Mouse (Mus musculus) ovary, postnatal 36 days (tissue): ENCODE measurements at regions not wholly inside any gene's neighbourhood (a gene's known extent, or its start where the extent isn't known, plus 50 kb on each side); places are given as distances from the start of the nearest gene placed in this dataset.

Source experiments
- DNase-seq: peaks from one replicate; pipeline ENCODE4 v3.0.0; 2022; ENCODE audit warnings: low spot score, mixed read lengths

DNA sequence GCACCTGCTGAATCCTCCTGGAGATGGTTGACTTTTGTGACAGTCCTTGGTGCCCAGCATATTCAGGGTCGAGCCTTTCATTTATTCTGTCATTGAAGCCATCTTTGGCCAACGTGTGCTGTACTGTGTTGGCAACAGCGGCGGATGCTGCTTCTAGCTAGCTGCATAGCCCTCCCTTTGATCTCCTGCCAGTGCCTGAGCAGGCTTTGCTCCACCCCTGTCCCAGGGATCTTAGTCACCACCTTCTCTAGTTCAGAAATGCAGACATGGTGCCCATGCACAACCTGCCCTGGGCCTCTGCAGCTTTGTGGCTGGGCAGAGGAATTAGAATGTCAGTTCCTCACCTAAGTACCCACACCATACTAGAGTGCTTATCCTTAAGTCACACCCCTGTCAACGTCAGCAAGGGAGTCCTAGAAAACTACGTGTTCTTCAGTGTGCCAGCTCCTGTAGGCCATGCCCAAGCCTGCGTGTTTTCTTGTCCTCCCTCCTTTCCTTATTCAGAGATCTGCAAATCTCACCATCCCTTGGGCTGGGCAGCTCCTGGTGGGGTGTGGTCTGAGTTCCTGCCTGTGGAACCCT is 151.9 kb downstream of the Zfp706 start:
- no peak for DNase-seq

DNA sequence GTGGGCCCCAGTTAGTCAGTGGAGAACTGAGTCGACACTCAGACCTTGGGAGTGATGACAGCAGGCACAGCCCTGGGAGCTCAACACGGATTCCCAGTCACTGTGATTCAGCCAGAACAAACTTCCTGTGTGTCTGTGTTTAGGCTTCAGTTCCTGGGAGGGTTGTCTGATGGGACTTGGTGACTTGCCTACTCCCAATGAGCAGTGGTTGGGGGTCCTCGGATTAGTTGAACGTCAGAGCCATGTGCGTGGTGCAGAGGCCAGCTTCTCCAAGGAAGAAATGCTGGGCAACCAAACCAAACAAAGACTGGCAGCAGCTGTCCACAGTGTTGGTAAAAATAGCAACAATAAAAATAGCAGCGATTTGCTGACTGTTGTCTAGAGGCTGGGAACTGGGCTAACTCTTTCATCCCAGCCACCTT is 152.7 kb downstream of the Zfp706 start:
- no peak for DNase-seq

DNA sequence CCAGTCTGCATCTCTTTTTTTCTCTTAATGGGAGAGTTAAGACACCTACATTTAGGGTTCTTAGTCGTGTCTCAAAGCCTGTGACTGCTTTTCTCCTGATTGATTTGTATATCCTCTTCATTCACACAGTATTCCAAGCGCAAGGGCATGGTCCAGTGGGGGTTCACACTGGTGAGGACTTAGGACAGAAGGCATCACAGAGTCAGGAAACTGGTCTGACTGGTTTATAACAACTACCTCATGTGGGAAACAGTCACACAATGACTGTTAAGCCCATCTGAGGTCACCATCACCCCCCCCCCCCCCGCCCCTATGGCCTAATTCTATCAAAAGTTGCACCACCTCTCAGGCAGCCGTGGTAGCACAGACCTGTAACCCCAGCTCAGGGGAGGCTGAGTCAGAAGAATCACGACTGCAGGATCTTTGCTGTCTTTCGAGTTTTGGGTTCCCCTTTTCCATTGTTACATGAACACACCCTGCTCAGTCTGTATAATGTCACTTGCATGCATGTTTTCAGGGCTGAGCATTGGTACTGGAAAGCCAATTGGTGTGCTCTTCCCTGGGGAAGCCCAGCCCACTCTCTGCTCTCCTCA is 155.2 kb downstream of the Zfp706 start:
- DNase-seq: no peak

GRCm38 (mm10) chr15:36848238-36848637 is 159.3 kb downstream of the Zfp706 start:
- DNase-seq: no peak

DNA sequence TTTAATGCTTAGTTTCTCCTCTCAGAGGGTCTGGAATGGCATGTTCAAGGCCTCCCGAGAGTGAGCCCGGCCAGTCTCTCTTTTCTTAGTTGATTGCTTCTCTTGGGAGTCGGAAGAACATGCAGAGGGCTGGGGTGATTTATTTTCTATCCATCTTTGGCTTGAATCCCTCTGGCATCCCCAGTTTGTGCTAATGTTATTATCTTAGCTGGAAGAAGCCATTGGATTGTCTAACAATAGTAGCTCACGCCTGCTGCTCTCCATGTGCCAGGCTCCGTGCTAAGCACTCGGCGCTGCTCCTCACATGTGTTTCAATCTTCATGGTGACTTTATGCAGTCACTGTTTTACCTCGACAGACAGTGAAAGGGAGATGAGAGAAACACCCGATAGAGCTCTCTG is 160.8 kb downstream of the Zfp706 start:
- no peak for DNase-seq
